Mouse (Mus musculus): ENCODE data around the gene Pnlip. TPM values are rescaled to one million over a fixed set of nuclear protein-coding genes. Genes with fewer than 3 reads are reported as not detected.

Gene Pnlip
- not detected in 2 replicates for polyA plus RNA-seq (2015; fragmentation: Nextera tagmentation; extraction: Ambion mirVana)

DNA sequence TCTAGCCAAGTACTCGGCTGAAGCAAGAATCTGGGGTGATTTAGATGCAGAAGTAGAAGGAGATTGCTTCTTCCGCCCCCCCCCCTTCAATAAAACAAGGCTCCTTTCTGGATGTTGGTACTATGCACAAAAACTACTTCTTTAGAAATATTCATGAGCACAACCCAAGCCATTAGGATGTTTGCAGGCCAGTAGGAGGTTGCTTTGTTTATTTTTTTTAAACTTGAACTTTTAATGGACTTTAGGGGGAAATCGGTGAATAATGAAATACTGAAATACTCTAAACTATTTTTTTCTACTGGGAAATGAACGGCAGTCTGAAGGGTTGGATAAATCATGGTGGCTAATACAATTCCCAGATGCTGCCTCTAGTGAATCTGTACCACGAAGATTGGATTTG, at the start of gene Pnlip:
Gene Pnlip (plus strand): TSS at position 301 of the 400 bp plus-strand sequence.
- no peak within 1 kb of the TSS for H3K9ac ChIP-seq (replicated peaks; ENCODE audit: low read depth)
- no peak within 1 kb of the TSS for H3K4me2 ChIP-seq (replicated peaks; ENCODE audit: low read depth, low read length)
- no peaks in the 10 kb centered on the region for H3K4me1 ChIP-seq (ENCODE audit: insufficient read depth, low read depth, low read length)
- H3K4me3 ChIP-seq (ENCODE audit: low read depth, low read length): no peak within 1 kb of the TSS
- H3K36me3 ChIP-seq (ENCODE audit: insufficient read depth, low read length): no peaks in the 10 kb centered on the region
- no peaks in the 10 kb centered on the region for H3K27me3 ChIP-seq (replicated peaks; ENCODE audit: insufficient read depth, low read length)
- H3K27ac ChIP-seq (ENCODE audit: low read length): no peak within 1 kb of the TSS
- WGBS: 67% methylated on average over 5 of the region's 5 CpGs
- DNase-seq (ENCODE audit: low spot score) (no peak), ATAC-seq (no peak)
- no peak for TF ChIP-seq CTCF (IDR thresholded peaks at IDR 0.05)
- TF ChIP-seq EP300 (IDR thresholded peaks at IDR 0.05): no peak
- H3K9me3 ChIP-seq (ENCODE audit: low read length): no peaks in the 10 kb centered on the region

- no peak overlapping the region for H3K27ac ChIP-seq (ENCODE audit: low read length)
- no peak overlapping the region for H3K9ac ChIP-seq (replicated peaks; ENCODE audit: low read depth)
- no peaks in the 10 kb centered on the region for H3K4me1 ChIP-seq (ENCODE audit: insufficient read depth, low read depth, low read length)
- H3K27me3 ChIP-seq (replicated peaks; ENCODE audit: insufficient read depth, low read length): no peaks in the 10 kb centered on the region
- no peaks in the 10 kb centered on the region for H3K36me3 ChIP-seq (ENCODE audit: insufficient read depth, low read length)
- no peak overlapping the region for H3K4me2 ChIP-seq (replicated peaks; ENCODE audit: low read depth, low read length)
- 28% methylated on average over 1 of the region's 1 CpGs for WGBS
- TF ChIP-seq EP300 (IDR thresholded peaks at IDR 0.05): peak; percentile 14; the same call in 1 of the 2 replicates
- TF ChIP-seq CTCF (IDR thresholded peaks at IDR 0.05): no peak
- ATAC-seq: peak; percentile 77
- DNase-seq (ENCODE audit: low spot score): peak; percentile 77
- no peaks in the 10 kb centered on the region for H3K9me3 ChIP-seq (ENCODE audit: low read length)
- no peak overlapping the region for H3K4me3 ChIP-seq (ENCODE audit: low read depth, low read length)
Observed at GRCm38 (mm10) chr19:58609716-58610115, 42.6 kb upstream of the Pnlip start.

GRCm38 (mm10) chr19:58612745-58613144, 39.6 kb upstream of the Pnlip start:
- Histone ChIP-seq H3K9me3 (ENCODE audit: low read length) (no peaks in the 10 kb centered on the region), H3K36me3 (ENCODE audit: insufficient read depth, low read length) (no peaks in the 10 kb centered on the region), H3K4me3 (ENCODE audit: low read depth, low read length) (no peak overlapping the region), H3K27ac (ENCODE audit: low read length) (no peak overlapping the region), H3K4me2 (replicated peaks; ENCODE audit: low read depth, low read length) (no peak overlapping the region), H3K9ac (replicated peaks; ENCODE audit: low read depth) (no peak overlapping the region), H3K4me1 (ENCODE audit: insufficient read depth, low read depth, low read length) (no peaks in the 10 kb centered on the region), H3K27me3 (replicated peaks; ENCODE audit: insufficient read depth, low read length) (no peaks in the 10 kb centered on the region)
- ATAC-seq (no peak), DNase-seq (ENCODE audit: low spot score) (no peak)
- 65% methylated on average over 3 of the region's 3 CpGs for WGBS
- no peak for TF ChIP-seq CTCF (IDR thresholded peaks at IDR 0.05)
- no peak for TF ChIP-seq EP300 (IDR thresholded peaks at IDR 0.05)

- WGBS: 54% methylated on average over 7 of the region's 7 CpGs
- Histone ChIP-seq H3K27me3 (replicated peaks; ENCODE audit: insufficient read depth, low read length) (no peaks in the 10 kb centered on the region), H3K9ac (replicated peaks; ENCODE audit: low read depth) (no peak overlapping the region), H3K36me3 (ENCODE audit: insufficient read depth, low read length) (no peaks in the 10 kb centered on the region), H3K4me1 (ENCODE audit: insufficient read depth, low read depth, low read length) (no peaks in the 10 kb centered on the region), H3K4me2 (replicated peaks; ENCODE audit: low read depth, low read length) (no peak overlapping the region), H3K4me3 (ENCODE audit: low read depth, low read length) (no peak overlapping the region), H3K27ac (ENCODE audit: low read length) (no peak overlapping the region), H3K9me3 (ENCODE audit: low read length) (no peaks in the 10 kb centered on the region)
- peak; percentile 50 for DNase-seq (ENCODE audit: low spot score)
- TF ChIP-seq CTCF (IDR thresholded peaks at IDR 0.05) (no peak), EP300 (IDR thresholded peaks at IDR 0.05) (no peak)
- ATAC-seq: peak; percentile 48; the same call in 1 of the 2 replicates
Observed at GRCm38 (mm10) chr19:58616606-58617005, 35.7 kb upstream of the Pnlip start.

DNA sequence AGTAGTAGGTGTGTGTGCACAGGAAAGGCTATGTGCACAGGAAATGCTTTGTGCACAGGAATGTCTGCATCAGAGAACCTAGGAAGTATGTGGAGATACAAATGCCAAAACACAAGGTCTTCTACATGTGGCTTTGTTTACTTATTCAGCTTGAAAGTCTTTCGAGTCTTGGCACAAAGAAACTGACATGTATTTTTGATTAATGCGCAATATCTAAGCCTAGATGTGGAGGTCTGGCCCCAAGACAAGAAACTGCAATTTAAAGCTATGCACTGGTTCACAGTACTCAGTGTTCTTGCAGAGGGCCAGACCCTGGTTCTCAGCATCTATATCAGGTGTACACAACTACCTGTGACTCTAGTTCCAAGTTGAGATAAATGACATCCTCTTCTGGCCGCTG, 31.6 kb upstream of the Pnlip start:
- Histone ChIP-seq H3K4me3 (ENCODE audit: low read depth, low read length) (no peak overlapping the region), H3K27ac (ENCODE audit: low read length) (no peak overlapping the region), H3K27me3 (replicated peaks; ENCODE audit: insufficient read depth, low read length) (no peaks in the 10 kb centered on the region), H3K9me3 (ENCODE audit: low read length) (no peaks in the 10 kb centered on the region), H3K4me1 (ENCODE audit: insufficient read depth, low read depth, low read length) (no peaks in the 10 kb centered on the region), H3K36me3 (ENCODE audit: insufficient read depth, low read length) (no peaks in the 10 kb centered on the region), H3K9ac (replicated peaks; ENCODE audit: low read depth) (no peak overlapping the region), H3K4me2 (replicated peaks; ENCODE audit: low read depth, low read length) (no peak overlapping the region)
- DNase-seq (ENCODE audit: low spot score) (no peak), ATAC-seq (no peak)
- TF ChIP-seq CTCF (IDR thresholded peaks at IDR 0.05) (no peak), EP300 (IDR thresholded peaks at IDR 0.05) (no peak)
- 70% methylated on average over 3 of the region's 3 CpGs for WGBS

- WGBS: 72% methylated on average over 1 of the region's 1 CpGs
- ATAC-seq: no peak
Observed at GRCm38 (mm10) chr19:58621646-58622045, 30.7 kb upstream of the Pnlip start.

GRCm38 (mm10) chr19:58624799-58625198, 27.5 kb upstream of the Pnlip start:
- DNase-seq (ENCODE audit: low spot score): no peak
- Histone ChIP-seq H3K27me3 (replicated peaks; ENCODE audit: insufficient read depth, low read length) (no peaks in the 10 kb centered on the region), H3K9ac (replicated peaks; ENCODE audit: low read depth) (no peak overlapping the region), H3K36me3 (ENCODE audit: insufficient read depth, low read length) (no peaks in the 10 kb centered on the region), H3K9me3 (ENCODE audit: low read length) (no peaks in the 10 kb centered on the region), H3K4me3 (ENCODE audit: low read depth, low read length) (no peak overlapping the region), H3K4me2 (replicated peaks; ENCODE audit: low read depth, low read length) (no peak overlapping the region), H3K4me1 (ENCODE audit: insufficient read depth, low read depth, low read length) (no peaks in the 10 kb centered on the region), H3K27ac (ENCODE audit: low read length) (no peak overlapping the region)
- ATAC-seq: no peak
- WGBS: 66% methylated on average over 4 of the region's 4 CpGs
- no peak for TF ChIP-seq EP300 (IDR thresholded peaks at IDR 0.05)
- no peak for TF ChIP-seq CTCF (IDR thresholded peaks at IDR 0.05)

More at GRCm38 (mm10) chr19:58621646-58622045, 30.7 kb upstream of the Pnlip start:
- no peak overlapping the region for H3K4me2 ChIP-seq (replicated peaks; ENCODE audit: low read depth, low read length)
- no peaks in the 10 kb centered on the region for H3K36me3 ChIP-seq (ENCODE audit: insufficient read depth, low read length)
- H3K4me3 ChIP-seq (ENCODE audit: low read depth, low read length): no peak overlapping the region
- H3K9me3 ChIP-seq (ENCODE audit: low read length): no peaks in the 10 kb centered on the region
- H3K27me3 ChIP-seq (replicated peaks; ENCODE audit: insufficient read depth, low read length): no peaks in the 10 kb centered on the region
- DNase-seq (ENCODE audit: low spot score): peak; percentile 34
- no peaks in the 10 kb centered on the region for H3K4me1 ChIP-seq (ENCODE audit: insufficient read depth, low read depth, low read length)
- no peak overlapping the region for H3K27ac ChIP-seq (ENCODE audit: low read length)
- TF ChIP-seq EP300 (IDR thresholded peaks at IDR 0.05) (no peak), CTCF (IDR thresholded peaks at IDR 0.05) (no peak)
- H3K9ac ChIP-seq (replicated peaks; ENCODE audit: low read depth): no peak overlapping the region
